Mouse (Mus musculus): ENCODE data around the gene Psg19.
"Not testable (repeated sequence)": the region's sequence is repeated elsewhere in the genome, so short reads cannot be mapped to it uniquely, and the experiment has no call there.

The Psg19 gene

DNA sequence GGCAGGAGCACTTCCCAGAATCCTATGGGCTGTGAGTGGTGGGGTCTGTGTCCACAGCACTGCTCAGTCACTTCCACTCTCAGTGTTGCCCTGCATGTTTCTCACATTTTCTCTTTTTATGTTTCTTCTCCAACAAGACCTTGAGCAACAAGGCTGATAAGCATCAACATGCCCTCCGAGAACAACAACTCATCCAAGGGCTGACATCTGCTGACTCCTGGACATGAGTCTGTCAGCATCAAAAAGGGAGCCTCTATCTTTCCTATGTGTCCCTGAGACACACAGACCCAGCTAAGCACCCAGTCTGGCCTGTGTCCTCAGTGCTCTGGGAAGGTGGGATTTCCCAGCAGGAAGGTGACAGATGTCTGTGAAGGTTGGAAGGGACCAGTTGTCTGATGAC is at the start of gene Psg19:
Psg19 (minus strand) TSS at position 101 of the 400 bp plus-strand sequence.
- DNase-seq (ENCODE audit: low read depth, low spot score) = no peak

DNA sequence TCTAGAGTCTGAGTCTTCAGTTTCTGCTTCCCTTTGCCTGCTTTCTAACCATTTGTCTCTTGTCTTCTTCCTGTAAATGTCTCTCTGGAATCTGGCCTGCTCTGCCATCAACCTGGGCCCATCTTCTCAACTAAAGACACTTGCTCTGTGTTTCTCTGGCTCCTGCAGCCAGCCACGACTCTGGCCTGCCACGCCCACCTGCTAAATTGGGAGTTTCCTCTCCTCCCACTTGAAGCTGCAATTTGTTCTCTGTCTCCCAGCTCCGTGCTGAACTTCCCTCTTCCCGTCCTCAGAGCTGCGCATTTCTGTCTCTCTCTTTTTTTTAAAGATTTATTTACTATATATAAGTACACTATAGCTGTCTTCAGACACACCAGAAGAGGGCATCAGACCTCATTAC is 46.5 kb upstream of the Psg19 start:
- no peak for DNase-seq (ENCODE audit: low read depth, low spot score)

DNA sequence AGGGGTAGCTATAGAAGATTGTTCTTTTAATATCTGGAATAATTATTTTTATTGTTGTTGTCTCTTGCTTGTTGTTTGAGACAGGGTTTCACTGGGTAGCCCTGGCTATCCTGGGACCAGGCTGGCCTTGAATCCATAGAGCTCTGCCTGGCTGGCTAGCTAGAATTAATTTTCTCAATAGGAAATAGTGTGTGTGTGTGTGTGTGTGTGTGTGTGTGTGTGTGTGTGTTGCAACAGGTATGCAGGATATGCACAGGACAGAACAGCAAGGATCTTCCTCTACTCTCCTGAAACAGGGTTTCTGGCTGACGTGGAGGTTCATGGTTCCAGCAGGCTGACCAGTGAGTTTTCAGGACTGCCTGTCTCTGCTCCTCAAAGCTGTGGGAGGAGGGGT is 42.9 kb upstream of the Psg19 start:
- no peak for DNase-seq (ENCODE audit: low read depth, low spot score)

DNA sequence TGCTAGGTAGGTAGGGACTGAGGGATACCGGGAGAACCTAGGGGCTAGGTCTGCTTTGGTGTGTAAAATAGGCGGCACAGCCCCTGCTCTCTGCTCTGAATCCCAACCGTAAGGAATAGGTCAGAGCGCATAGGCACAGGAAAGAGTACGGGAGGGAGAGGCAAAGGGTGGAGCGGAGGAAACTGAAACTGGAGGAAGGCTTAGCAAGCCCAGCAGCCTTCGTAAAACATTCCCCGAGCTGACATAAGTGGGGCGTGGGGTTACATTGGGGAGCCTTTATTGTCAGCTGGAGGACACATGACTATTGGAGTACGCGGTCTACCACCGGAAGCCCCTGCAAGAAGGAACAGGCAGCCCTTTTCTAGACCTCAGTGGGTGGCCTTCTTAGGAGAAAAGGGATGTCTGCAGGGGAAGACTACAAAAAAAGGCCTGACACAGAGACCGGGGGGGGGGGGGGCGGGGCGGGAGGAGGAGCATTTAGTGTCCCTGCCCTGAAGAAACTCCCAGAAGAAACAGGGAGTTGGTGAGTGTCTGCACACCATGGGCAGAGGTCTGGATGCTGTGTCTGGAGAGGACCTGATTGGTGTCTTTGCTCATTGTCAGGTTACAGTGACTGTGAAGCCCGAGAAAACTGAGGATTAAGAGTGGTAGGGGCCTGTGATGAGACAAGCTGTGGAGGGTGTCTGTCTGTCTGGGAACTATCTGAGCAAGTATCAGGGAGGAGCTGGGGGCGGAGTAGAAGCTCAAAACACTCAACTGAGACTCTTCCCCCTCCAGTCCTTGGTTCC is 42.3 kb upstream of the Psg19 start:
- peak; percentile 84 for DNase-seq (ENCODE audit: low read depth, low spot score)

DNA sequence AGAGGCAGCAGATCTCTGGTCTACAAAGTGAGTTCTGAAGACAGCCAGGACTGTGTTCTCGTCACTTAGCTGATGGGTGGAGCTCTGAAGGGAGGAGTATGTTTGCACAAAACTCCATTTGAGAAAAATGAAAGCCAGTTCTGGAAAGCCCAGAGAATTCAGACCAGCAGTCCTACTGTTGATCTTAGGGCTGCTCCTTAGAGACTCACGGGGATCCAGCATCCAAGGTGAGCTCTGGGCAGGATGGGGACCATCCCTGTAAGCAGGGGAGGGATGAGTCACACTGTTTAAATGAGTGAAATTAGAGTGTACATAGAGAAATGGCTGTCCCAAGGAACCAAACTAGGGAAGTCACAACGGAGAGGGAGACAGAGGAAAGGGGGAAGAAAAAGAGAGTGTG is 41.5 kb upstream of the Psg19 start, which contains the start of gene Mill2:
Mill2 (plus strand) TSS at position 102 of the 400 bp plus-strand sequence.
- peak; percentile 41 for DNase-seq (ENCODE audit: low read depth, low spot score)

DNA sequence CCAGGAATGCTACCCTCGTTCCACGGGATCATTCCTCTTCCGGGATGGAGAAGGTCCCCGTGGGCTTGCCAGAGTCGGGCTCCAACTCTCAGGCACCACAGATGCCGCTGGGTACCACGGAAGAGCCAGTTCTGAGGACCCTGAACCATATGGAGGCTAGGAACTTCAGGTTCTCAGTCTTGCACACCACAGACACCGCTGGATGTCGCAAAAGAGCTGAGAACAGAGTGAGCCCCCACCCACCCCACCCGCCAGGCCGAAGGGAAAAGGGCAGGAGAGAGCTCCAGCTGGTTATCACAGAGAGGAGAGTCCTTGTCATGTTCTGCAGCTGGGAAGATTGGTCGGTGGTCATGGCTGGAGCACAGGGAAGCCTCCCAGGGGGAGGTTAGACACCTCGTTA is 34.0 kb upstream of the Psg19 start:
- no peak for DNase-seq (ENCODE audit: low read depth, low spot score)

DNA sequence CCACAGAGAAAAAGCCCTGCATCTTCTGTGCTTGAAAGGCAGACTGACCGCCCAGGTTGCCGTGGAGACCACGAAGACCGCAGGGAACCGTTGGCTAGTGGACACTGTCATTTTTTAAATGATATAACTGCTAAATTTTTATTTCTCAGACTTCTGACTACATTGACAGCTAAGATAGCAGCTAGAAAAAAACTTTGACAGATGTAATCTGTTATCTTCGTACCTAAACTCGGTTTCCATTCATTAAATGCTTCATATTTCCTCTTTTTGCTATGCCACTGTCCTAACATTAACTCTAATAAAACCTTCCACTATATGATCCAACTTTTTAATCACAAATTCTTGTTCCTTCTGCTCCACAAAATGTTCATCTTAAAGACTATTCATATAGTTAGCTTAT is 31.2 kb upstream of the Psg19 start:
- no peak for DNase-seq (ENCODE audit: low read depth, low spot score)

DNA sequence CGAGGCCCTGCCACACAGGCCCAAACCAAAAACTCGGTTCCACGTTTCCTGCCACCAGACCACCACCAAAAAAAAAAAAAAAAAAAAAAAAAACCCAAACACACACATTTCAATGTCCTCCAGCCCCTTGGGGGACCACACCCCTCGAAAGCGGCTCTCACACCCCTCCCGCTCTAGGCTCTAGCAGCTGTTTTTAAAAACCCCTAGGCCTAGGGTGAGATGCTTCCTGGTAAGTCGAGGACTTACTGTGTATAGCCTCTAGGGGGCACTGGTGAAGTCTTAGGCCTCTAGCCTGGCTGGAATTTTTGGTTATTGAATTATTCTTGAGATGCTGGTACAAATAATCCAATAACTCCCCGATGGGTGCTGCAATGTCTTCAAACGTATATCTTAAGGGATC is 30.3 kb upstream of the Psg19 start:
- DNase-seq (ENCODE audit: low read depth, low spot score) = no peak

DNA sequence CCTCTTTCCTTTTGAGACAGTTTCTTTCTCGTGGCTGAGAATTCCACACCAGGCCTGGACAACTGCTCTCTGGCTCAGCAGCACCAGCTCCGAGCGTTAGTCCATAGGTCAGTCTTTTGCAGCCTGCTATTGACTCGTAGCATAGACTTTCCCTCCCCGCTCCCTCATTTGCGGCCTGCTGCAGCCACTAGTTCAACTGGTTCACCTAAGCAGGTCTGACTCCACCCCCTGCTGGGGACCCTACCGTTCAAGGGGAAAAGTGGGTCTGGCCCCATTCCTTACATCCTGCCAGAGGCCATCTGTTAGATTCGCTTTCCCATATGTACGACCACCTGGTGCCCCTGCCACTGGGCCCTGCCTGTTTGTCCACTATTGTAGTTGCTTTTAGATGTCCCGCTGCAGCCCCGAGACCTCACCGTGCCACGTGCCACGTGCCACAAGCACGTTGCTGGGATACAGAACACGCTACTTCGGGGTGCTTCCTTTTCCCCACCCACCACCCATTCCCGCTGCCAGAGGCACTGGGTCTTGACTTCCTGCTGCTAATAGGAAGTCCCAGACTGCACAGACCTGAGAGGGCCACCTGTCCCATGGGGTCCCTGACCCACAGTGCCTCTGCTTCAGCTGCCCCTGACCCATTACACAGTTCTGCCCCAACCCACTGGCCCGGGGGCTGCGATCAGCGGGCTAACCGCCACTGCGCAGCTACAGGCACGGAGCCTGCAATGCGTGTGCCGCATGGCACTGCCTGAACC is 29.6 kb upstream of the Psg19 start:
- DNase-seq (ENCODE audit: low read depth, low spot score) = no peak

DNA sequence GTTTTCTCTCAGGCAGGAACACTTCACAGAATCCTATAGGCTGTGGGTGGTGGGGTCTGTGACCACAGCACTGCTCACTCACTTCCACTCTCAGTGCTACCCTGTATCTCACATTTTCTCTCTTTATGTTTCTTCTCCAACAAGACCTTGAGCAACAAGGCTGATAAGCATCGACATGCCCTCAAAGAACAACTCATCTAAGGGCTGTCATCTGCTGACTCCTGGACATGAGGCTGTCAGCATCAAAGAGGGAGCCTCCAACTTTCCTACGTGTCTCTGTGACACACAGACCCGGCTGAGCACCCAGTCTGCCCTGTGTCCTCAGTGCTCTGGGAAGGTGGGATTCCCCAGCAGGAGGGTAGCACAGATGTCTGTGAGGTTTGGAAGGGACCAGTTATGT is 23.2 kb upstream of the Psg19 start, which contains the start of gene Psg17:
Psg17 (minus strand) TSS at position 101 of the 400 bp plus-strand sequence.
- DNase-seq (ENCODE audit: low read depth, low spot score) = no peak

DNA sequence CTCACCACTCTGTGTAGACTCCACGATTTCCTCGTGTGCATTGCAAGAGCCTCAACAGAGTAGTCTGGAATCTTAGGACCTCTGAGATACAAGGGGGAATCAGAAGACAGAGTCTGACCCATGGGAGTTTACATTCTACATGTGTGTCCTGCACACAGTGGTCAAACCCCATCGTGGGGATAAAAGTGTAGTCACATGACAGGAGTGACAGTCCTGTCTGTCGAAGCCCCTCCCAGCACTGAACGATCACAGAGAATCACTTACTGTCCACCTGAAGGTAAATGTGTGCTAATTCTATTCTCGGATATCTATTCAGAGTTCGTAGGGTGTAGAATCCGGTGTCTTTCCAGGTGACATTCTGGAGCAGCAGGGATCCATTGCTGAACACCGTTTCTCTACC is 20.0 kb upstream of the Psg19 start:
- no peak for DNase-seq (ENCODE audit: low read depth, low spot score)

DNA sequence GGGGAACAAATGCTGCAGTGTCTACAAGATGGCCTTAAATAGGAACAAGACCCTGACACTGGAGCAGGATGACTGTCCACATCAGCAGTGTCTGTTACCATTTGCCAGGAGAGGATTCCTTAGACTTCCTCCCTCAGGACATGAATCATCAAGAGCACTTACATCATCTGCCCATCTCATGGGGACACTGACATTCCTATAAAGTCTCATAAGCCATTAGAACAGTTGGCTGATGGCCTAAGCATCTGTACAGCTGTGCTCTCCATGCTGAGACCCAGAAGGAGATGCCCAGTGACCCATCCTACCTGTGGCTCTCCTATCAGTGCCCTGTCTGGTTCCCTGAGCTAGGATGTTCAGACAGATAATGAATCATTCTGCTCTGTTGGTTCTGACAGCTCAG is 5.2 kb upstream of the Psg19 start:
- no peak for DNase-seq (ENCODE audit: low read depth, low spot score)

DNA sequence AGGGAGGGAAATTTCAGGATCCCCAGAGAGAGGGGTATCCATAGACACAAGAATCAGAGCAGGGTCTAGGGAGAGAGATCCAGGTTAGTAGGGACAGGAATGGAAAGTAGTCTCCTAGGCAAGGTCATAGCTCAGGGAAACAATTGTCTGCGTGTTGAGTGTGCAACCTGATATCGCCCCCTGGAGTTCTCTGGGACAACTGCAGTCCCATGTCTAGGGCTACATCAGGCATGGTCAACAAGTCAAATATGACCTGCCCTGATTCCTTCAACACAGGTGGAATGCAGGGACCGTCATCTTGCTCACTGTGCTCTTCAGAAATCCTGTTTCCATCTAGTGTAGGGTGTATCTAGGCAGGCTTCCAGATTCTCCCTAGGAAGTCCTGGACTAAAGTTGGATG is 809 bp upstream of the Psg19 start:
- no peak for DNase-seq (ENCODE audit: low read depth, low spot score)

DNA sequence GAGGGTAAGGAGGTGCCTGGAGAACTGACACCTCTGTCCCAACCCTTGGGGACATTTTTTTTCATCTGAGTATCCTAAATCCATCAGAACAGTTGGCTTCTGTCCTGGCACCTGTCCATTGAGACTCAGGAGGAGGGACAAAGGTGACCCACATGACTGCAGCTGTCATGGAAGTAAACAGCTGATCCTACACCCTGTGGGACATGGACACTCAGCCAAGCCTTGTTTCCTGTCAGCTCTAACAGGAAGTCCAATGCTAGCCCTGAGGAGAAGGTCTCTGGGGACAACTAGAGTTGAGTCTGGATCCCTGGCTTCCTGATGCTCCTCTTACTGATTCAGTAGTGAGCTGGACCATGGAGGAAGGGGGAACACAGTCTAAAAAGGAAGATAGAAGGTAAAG is 7.6 kb downstream of the Psg19 start:
- not testable (repeated sequence) for DNase-seq (ENCODE audit: low read depth, low spot score)

DNA sequence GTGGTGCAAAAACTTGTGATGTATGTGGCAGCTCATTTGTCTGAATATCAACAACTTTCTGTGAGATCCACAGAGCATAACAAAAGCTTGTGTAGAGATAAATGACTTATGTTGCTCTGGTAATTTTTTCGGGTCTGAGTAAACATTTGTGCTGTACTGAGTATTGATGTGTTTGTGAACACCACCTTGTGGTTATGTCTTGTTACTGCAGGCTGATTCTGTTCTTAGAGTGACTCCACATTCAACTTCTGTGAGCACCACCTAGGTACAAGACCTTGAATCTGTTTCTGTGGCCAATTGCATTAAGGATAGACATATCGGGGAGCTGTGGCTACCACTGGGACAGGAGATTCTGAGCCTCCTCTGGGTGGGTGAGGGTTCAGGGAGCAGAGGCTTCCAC is 17.0 kb downstream of the Psg19 start:
- DNase-seq (ENCODE audit: low read depth, low spot score) = not testable (repeated sequence)

DNA sequence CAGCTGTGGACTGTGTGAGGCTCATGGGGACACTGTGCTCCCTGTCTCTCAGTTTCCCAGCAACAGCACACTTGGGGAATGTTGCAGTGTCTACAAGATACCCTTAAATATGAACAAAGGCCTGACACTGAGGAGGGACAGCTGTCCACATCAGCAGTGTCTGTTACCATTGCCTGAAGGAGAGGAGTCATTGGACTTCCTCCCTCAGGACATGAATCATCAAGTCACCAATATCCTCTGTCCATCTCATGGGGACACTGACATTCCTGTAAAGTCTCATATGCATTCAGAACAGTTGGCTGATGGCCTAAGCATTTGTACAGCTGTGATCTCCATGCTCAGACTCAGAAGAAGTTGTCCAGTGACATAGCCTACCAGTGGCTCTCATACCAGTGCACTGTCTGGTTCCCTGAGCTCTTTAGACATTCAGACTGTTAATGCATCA is 19.0 kb downstream of the Psg19 start:
- peak; percentile 23 for DNase-seq (ENCODE audit: low read depth, low spot score)

DNA sequence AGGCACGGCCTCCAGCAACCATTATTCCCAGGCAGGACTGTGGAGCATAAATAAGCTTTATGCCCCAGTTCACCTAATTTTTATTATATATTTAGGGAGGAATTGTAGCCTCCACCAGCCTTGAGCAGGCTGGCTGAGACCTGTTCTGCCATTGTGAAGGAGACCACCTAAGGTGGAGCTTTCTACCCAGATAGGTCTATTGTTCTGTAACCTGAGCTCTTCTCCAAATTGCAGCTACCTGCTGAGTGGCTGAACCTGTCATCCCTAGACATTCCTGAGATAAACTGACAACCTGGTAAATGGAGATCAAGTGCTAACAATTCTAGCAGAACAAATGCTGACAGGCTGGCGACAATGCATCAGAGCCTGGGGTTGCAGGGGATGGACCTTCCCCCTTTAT is 35.4 kb downstream of the Psg19 start:
- not testable (repeated sequence) for DNase-seq (ENCODE audit: low read depth, low spot score)

DNA sequence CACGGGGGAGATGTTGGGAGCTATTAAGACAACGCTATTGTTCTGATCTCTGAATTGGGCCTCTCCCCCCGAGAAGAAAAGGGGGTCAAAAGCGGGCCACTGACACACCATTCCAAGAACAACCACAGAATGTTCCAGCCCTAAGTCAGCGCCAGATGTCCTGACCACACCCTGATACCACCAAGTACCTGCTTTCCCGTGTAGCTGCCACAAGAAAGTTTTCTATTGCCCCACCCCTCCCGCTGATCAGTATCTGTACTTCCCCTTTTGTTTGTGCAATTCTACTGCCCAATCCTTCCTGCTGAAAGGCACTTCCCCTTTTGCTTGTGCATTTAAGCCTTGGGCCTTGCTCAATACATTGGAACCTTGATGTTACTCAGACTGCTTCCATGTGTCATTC is 38.2 kb downstream of the Psg19 start:
- DNase-seq (ENCODE audit: low read depth, low spot score) = not testable (repeated sequence)

DNA sequence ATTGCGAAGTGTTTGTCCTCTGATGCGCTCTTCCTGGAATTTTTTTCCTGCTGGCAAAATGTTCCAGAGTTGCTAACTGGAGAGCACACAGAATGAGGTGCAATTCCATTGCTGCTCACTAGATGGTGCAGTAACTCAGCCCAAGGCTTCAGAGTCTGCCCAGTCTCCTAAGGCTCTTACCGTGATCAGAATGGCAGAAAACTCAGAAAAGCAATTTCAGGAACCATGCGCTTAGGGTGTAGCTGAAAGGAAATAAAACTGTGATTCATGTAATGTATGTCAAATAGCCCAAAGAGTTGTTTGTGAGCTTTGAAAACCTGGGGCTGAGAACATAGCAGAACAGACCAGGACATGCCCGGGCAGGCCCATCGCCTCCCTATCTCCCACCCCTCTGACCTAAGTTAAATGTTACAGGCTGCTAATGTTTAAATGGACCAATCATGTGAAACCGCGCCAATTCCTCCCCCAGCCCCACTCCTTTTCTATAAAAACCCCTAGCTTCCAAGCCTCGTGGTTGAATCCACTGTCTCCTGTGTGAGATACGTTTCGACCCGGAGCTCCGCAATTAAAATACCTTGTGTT is 48.3 kb downstream of the Psg19 start:
- DNase-seq (ENCODE audit: low read depth, low spot score) = peak; percentile 32

DNA sequence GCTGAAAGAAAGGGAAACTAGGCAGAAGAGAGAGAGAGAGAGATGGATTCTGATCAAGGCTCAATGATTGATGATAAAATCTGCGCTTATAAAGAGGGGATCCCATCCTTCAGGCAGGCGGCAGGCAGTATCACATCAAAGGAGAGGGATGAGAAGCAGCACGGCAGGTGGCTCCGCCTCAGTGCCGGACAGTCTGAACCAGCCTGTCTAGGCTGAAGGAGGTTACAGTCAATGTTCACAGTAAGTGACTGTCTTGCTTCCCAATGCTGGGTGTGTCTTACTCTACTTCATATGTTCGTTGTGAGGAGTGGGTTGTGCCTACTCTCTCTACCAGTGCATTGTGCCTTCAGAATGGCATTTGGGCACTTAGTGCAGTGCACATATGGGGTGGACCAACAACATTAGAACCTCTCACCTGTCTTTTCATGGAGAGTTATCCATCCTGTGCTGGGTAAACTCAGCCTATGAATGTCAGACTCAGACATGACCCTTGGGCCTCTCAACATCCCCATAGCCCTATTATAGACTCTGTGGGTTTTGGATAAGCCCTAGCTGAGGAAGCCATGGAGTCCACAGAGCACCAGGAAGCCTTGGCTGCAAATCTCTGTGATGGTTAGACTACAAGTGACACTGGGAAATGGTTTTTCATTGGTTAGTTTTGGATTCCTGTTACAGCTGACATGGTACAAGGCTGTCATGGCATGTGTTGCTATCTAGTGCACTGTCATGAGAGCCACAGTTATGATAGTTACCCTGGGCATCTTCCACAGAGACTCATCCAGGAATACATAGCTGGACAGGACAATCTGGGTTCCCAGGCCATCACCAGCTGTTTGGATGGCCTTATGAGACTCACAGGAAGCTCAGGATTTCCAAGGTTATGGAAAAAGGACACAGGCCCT is 49.1 kb downstream of the Psg19 start:
- DNase-seq (ENCODE audit: low read depth, low spot score) = no peak

DNA sequence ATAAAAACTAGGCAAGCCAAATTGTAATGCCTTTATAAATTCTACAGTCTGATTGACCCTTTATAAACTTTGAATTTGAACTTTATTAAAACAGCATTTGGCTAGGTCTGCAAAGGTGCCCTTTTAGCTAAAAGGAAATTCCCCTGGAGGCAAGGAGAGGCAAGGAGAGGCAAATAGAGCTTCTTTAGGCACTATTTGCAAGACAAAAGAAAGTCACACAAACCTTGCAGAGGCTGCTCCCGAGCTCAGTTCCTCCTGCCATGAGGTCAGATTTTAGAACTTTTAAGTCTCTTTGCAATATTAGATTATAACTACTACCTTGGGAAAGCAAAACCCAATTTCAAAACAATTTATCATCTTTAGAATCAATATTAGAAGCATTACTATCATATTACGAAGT is 50.9 kb downstream of the Psg19 start:
- DNase-seq (ENCODE audit: low read depth, low spot score) = not testable (repeated sequence)
